Mouse (Mus musculus) left cerebral cortex, adult 9 months (tissue): Measurements from ENCODE around the gene Vmn1r35.
"Not testable (repeated sequence)": the region's sequence is repeated elsewhere in the genome, so short reads cannot be mapped to it uniquely, and the experiment has no call there.

ENCODE experiments used
- DNase-seq, 2 experiments: peaks; one replicate each; pipeline ENCODE4 v3.0.0; 2022; ENCODE audit warnings: low spot score in 2 of 2

Gene Vmn1r35

DNA sequence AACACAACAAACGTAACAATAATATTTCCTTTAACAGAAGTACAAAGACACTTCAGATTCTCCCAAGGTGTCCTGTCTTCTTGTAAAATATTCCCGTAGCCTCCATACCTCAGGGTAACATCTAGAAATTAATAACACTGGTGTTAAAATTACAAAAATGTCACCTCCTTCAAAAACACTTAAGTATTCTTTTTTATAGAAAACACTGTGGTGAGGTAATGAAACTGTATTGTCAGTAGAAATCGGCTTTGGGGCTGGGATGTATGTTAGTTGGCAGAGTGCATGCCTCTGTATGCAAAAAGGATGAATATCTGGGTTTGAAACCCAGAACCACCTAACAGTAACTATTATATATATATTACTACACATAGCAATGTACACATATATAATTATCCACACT is at the start of gene Vmn1r35:
TSS of gene Vmn1r35 (minus strand) at position 101 of the 400 bp plus-strand sequence.
- DNase-seq, result no peak

DNA sequence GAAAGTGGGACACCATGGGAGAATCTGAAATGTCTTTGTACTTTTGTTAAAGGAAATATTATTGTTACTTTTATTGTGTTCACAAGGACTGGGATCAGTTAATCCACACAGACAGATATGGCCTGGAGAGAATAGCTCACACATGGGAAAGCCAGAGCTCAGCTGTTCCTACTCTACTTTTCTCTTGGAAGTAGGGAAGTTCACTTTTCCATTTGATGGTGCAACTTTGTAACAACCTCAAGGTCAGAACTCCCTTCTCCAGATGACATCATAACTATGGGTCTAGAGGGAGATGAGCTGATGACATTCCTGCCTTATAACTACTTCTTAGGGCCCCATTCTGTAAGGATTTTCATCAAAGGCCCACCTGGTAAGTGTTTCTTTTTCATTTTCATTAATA is 43.4 kb upstream of the Vmn1r35 start, which contains the start of gene Vmn1r37:
TSS of gene Vmn1r37 (plus strand) at position 301 of the 400 bp plus-strand sequence.
- not testable (repeated sequence) for DNase-seq

- DNase-seq, result not testable (repeated sequence)
Measured at GRCm38 (mm10) chr6:66719068-66719467, 33.4 kb upstream of the Vmn1r35 start, which contains the start of gene Vmn1r36. TSS of gene Vmn1r36 (minus strand) at chr6:66719168.

- no peak for DNase-seq
Measured at GRCm38 (mm10) chr6:66713854-66714253, 28.1 kb upstream of the Vmn1r35 start.

DNA sequence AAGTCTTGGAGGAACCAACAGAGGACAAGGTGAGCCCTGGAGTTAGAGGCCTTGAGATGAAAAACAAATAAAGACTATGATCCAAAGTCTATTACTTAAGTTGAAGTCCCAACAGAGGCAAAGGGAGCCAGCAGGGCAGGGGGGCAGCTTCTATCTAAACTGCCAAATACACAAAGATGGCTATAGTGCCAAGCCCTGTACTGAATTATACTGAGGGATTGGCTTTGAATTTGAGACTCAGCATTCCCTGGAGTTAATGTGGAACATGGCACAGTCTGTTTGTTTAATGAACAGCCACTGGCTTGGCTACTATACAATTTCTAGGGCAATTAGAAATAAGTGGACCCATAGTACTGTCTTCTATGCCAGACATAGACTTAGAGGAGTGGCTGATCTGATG is 23.2 kb upstream of the Vmn1r35 start:
- DNase-seq, result no peak

DNA sequence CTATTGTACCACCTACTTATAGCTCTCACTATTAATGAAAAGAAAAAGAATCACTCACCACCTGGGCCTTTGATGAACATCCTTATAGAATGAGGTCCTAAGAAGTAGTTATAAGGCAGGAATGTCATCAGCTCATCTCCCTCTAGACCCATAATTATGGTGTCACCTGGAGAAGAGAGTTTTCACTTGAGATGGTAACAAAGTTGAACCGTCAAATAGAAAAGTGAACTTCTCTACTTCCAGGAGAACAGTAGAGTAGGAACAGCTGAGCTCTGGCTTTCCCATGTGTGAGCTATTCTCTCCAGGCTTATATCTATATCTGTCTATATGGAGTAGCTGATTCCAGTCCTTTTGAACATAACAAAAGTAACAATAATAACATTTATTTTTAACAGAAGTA is 41.9 kb downstream of the Vmn1r35 start, which contains the start of gene Vmn1r34:
TSS of gene Vmn1r34 (minus strand) at position 101 of the 400 bp plus-strand sequence.
- DNase-seq, result no peak
